In the genomic region with DNA sequence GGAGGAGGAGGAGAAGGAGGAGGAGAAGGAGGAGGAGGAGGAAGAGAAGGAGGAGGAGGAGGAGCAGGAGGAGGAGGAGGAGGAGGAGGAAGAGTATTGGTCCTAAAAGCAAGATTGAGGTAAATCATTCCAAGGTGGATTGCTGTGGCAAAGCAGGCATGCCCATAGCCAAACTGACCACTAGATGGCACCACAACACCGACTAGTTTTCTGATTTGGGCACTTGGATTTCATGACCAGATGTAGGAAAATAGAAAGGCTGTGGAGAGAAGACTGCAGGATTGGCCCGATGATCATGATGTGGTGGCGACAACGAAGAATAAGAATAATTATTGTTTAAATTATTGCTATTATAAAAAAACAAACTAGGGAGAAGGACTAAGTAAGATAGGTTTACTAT, we compare ENCODE assay signal across 8 mouse cellular contexts.
DNase-seq lines count a peak whose midpoint lies in the region; ATAC-seq lines count a peak whose summit lies in the region.

No protein-coding gene starts in this region.

- 0 out of 2 replicates have a peak, but pooled peaks have one; percentile 46 for ATAC-seq in megakaryocyte-erythroid progenitor cell, adult 5-6 weeks (replicated peaks; ENCODE audit: low FRiP score, low TSS enrichment, poor library complexity, severe bottlenecking)

- DNase-seq in R1 (ENCODE audit: low read depth, low spot score) = peak; percentile 69
- peak; percentile 79 to 85 for DNase-seq in cerebellum, adult 18-20 months
- DNase-seq in frontal cortex, adult 2 months (ENCODE audit: extremely low spot score in 1 of 2, low spot score in 1 of 2) = peak; percentile 63 to 96
- peak; percentile 86 for DNase-seq in induced T-regulatory cell, adult 2 months (ENCODE audit: low read depth)
- peak; percentile 62 for DNase-seq in left cerebral cortex, adult 11 months (ENCODE audit: low spot score)
- peak; percentile 81 for DNase-seq in right cerebral cortex, postnatal 25 days
- DNase-seq in urinary bladder, postnatal 36 days (ENCODE audit: low spot score in 2 of 2) = peak; percentile 73 to 78

Comparison
In these comparisons a context has a peak if more than half of its experiments do, and no peak if none do; other contexts are left out.
1. Peak in every context shown above with its lines: DNase-seq and ATAC-seq.